Mouse (Mus musculus) gastrocnemius, postnatal 14 days (tissue): Measurements from ENCODE around the gene Per2. TPM values are rescaled to one million over a fixed set of nuclear protein-coding genes. Genes with fewer than 3 reads are reported as not detected.
A peak's percentile ranks its signal among the peaks of the same experiment; 100 is the strongest.

Experiments used
- DNase-seq: peaks from one replicate; pipeline ENCODE4 v3.0.0; 2021; ENCODE audit warnings: mixed read lengths
- intact Hi-C: fragments of 180-260 bp; cut with DNase I; formaldehyde crosslinking; loops from one replicate; pipeline ENCODE4 v1.15.1; 2025; ENCODE audit warnings: low total_unique reads
- total RNA-seq, 2 experiments: library from RNA; stranded (reverse); gene quantifications; 2 replicates each; pipeline ENCODE4 v1.2.3; 2021

Gene Per2
- total RNA-seq, 2 experiments from 2014 or later, result 2.9 to 9.2 TPM

DNA sequence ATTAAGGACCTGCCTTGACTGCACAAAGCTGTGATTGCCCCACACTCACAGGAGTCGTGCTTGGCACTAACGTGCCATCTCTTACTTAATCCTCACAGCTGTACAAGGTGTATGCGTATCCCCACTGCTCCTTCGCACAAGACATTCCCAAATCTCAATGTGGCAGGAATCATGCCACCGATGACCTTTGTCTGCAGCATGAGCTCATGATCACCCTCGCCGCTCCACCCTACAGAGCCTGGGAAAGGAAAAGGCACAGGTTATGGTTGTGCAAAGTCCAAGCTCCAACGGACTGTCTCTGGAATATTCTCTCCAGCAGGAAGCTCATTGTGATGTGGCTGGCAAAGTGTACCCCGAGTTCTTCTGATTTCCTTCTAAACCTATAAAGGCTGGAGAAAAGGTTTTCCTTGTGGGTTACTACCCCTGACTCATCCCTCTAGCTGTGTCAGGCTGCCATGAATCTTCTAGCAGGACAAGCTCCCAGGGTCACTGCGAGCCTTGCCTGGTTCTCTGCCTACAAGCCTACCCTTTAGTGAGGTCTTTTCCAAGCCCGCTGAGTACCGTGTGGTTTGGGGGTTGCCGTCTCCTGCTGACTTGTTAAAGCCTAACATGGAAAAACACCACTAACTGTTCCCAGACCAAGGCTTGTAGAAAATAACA is 4.3 kb upstream of the Per2 start:
- intact Hi-C loops, result no loop called here
- no peak for DNase-seq

DNA sequence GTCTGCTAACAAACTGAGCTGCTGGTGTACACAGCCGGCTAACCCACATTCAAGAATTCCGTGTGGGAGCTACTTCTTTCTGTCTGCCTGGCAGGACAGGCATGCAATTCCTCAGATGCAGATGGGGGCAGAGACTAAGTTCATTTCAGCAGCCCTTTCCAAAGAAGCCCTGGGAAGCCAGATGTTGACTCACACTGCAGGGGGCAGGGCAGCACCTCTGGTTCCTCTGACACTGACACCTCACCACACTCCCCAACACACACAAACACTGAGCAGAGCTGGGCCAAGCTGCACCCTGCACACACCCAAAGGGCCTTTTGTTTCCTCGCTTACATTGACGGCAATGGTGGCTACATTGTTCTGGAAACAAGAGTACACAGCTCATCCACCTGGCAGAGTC is 1.4 kb upstream of the Per2 start:
- no peak for DNase-seq
- intact Hi-C loops, result no loop called here

DNA sequence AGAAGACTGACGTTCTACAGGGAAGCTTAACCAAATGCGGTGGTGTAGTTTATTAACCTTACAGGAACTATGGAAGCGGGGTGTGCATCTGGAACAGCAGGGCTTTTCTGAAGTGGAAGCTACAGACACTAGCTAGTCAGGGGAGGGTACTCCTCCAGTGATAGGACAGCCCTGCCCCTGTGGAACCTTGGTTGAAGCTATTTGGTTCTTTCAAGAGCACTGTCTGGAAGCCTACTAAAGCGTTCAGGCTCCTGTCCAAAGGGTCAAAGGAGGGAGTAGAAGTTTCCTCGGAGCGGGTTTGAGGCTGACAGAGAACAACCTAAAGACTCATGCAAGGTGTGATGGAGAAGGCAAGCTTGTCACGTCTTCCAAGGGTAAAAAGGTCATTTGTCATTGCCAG is 945 bp upstream of the Per2 start:
- DNase-seq, result no peak
- intact Hi-C loops, result no loop called here

DNA sequence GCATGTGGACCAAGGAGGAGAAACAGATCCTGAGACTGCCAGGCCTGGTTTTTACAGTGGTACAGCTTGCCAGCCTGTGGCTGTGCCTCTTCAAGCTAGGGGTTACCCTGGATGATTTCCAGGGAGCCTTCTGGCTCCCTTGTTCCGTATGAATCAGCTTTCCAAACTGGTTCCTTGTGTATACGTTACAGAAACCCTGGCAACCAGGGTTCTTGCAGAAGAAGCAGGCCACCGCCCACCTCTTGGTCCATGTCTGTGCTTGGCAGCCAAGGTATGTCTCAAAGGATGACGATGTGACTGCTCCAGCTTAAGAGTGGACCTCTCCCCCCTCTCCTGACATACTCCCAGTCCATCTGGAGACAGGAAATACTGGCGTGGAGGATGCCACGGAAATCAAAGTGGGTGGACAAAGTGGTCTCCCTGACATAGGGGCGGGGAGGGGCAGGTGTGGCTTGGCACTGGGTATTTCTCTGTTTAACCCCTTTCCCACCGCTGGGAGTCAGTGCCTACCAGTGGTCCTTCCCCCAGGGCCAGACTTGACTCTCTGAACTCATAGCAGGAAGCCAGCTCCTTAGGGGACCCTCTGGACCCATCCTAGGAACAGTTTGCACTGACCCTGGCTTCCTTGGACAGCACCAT is 782 bp downstream of the Per2 start:
- intact Hi-C loops, result no loop called here
- no peak for DNase-seq

DNA sequence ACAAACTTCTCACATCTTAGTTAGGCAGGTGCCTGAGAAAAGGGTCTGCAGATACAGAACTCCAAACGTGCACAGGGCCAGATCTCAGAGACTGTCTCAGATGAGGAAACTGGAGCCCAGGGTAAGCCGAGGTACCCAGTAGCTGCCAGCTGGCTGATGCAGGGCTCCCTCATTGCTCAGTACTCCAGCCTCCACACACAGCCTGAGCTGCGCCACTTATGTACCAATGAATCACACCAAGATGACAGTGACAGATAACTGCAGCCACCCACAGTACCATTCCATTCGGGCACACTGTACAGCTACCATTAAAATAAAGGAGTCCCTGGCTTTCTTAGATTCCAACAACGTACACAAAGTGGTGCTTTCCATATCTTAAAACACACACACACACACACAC is 1.4 kb downstream of the Per2 start:
- DNase-seq, result no peak
- intact Hi-C loops, result no loop called here

DNA sequence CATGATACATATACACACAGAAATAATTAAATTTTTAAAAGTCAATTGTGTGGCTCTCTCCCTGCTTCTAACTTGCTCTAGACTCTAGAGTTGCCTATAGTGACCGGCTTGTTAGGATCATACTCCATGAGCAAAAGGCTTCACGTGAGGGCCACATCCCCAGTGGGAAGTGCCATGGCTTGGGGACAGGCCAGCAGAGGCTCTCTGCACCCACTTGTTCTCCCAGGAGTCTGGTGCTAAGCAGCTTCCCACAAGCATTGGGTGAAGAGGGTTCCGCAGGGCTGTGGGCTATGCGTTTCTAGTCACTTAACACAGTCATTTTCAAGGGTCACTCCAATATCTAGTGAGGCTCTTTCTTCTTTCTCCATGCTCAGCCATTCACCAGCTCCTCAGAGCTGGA is 2.0 kb downstream of the Per2 start:
- intact Hi-C loops, result no loop called here
- DNase-seq, result no peak

GRCm38 (mm10) chr1:91456301-91456801 is 2.8 kb downstream of the Per2 start:
- intact Hi-C loops, result no loop called here
- peak; percentile 57 for DNase-seq

DNA sequence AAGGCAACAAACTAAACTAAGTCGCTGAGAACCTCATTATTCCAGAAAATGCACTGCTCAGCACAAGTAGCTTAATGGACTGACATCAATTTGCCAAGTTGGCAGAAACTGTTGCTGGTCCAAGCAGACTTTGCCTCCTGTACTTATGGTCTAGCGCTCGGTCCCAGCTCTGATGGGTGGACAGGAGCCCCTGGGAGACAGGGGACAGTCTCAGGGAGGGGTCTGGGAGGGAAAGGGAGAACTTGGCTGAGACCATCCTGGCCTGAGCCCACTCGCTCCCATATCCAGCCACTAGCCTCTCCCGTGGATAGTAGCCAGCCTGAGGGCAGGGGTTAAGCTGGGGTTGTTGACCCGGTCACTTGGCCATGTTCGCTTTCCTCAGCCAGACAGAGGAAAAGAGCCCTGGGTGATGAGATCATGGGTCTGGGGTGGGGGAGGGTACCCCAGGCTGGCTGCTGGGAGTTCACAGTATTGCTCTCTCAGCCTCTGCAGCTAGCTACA is 3.4 kb downstream of the Per2 start:
- intact Hi-C loops, result no loop called here
- DNase-seq, result peak; percentile 64

DNA sequence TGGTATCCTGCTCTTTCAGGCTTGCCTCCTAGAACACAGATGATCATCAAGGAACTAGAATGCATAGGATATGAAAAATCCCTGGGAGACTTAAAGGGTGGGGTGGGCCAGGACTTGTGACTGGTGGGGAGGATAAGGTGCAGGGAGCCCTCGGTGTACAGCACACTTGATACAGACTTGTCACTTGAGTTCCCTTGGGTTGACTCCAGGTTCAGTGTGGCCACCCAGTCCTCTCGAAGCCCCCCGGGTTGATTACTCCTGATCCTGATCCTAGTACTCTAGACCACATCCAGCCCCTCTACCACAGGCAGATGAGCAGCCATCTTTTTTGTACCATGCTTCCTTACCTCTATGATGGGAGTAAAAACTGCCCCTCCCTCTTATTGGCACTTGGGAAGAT is 4.2 kb downstream of the Per2 start:
- intact Hi-C loops, result no loop called here
- no peak for DNase-seq

GRCm38 (mm10) chr1:91454366-91454765 is 4.8 kb downstream of the Per2 start:
- no peak for DNase-seq
- intact Hi-C loops, result no loop called here

DNA sequence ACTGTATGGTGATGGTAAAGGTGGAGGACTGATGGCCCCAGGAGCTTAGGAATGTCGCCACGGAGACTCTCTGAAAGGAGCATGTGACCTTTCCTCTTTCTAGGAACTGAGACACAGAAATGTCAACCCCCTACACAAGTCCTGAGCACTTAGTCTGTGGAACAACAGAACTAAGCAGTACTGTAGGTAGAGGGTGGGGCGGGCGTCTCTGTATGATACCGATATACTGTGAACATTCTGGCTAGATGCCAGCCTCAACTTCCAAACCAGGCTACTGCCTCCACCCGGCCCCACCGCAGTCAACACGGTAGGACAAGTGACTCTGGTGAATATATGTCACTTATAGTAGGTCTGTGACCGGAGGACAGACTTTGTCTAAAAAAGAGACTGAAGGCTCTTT is 5.2 kb downstream of the Per2 start:
- intact Hi-C loops, result no loop called here
- no peak for DNase-seq

DNA sequence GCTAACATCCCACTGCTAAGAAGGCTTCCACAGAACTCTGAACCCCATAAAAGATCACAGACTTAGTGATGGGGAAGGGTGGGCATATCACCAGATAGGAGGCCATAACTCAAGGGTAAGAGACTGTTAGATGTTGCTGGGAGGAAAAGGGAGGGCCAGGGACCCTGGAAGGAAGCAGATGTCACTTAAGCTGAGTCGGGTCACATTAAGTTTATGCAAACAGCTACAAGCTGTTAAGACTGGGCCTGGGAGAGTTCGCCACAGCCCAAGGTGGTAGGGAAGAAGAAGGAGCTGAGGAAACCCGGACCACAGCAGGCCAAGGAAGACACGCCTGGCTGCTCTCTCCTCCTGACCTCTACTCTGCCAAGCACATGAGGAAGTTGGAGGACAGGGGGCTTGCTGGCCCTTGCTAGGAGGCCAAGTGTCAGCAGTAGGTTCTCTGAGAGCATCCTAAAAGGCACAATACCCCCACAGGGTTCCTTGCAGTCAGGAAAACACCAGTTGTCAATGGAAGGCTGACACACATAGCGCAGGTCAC is 7.5 kb downstream of the Per2 start:
- no peak for DNase-seq
- intact Hi-C loops, result no loop called here

DNA sequence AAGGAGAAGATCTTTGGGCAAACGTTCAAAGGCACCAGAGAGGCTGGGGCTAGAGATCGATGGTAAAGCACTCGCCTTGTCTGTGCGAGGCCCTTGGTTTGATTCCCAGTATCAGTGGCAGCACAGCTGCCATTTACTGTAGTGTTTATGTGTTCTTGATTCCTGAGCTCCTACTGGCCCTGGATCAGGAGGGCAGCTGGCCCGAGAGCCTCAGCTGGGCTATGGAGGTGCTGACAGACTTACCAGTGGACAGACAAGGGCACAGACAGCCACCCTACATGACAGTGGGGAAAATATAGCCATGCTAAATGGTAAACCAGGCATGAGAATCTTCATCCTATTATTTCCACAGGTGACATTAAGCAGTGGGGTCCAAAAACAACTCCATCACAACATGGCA is 8.3 kb downstream of the Per2 start:
- intact Hi-C loops, result no loop called here
- peak; percentile 63 for DNase-seq

DNA sequence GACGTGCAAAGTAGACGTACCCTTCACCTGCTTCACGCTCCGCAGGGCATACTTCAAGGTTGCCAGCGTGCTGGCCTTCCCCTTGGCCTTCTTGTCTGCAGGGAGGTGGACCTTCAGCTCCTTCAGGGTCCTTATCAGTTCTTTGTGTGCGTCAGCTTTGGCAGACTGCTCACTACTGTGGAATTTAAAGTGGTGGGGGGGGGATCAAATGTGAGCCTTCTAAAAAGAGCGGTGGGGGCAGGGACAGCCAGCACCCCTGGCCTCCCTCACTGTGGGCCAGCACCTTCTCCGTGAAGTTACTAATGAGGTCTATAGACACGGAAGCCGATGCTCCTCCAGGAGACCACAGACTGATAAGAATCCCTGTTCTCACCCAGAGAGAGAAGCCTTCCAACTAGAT is 10.4 kb downstream of the Per2 start:
- intact Hi-C loops, result no loop called here
- no peak for DNase-seq

DNA sequence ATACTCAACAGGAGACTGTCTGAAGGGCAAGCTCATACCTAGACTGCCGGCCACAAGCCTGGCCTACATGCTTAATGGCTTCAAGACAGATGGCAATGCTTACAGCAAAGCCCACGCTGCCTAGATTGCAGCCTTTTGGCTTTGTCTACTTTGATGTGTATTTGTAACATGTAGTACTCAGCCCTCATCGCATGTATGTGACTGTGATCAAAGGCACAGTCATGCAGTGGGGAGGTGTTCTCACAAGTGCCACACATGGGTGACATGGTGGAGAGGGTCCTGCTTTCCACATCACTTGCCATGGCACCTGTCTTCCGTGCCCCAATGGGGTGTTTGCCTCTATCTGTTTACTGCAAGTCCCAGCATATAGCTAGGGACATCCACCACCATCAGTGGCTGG is 12.6 kb downstream of the Per2 start:
- intact Hi-C loops, result no loop called here
- no peak for DNase-seq

- intact Hi-C loops, result no loop called here
- peak; percentile 58 for DNase-seq
These were observed 13.1 kb downstream of the Per2 start for GRCm38 (mm10) chr1:91446060-91446459.

DNA sequence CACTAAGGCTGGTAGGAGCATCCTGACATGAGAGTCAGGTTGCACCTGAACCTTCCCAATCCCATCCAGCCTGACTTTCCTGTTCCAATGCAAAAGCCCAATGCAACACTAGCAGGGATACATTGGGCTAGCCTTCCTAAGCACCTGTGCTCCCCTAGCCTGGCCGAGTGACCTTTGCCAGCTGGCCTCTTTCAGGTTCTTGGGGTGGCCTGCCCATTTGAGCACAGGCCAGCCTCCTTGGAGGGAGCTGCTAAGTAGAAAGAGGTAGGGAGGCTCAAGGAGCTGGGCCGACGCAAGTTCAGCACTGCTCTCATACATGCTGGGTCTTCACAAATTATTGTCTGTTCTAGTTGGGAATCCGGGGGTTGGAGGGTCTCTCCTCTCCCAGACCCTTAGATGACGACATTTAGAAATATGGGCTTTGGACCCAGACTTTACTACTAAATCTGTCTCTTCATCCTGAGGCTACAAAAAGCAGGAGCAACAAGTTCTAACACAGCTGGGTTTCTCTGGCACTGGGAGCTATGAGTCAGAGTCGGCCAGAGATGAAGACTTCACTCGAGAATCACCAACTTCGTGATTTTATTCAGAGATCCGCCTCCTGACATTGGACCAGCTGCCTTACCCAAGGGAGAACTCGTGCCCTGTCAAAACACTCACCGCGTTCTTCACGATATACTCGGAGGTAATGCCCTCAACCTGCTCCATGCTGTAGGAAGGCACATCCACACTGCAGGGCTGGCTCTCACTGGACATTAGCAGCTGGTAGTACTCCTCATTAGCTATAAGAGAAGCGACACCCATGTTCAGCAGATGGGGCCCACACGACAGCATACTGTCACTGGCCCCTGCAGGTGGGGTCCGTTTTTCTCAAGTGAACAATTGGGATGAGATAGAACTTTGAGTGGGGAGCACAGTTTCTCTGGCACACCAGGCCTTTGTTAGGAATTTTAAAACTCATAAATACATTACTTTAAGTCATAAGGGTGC is 14.0 kb downstream of the Per2 start:
- intact Hi-C loops, result no loop called here
- DNase-seq, result no peak

DNA sequence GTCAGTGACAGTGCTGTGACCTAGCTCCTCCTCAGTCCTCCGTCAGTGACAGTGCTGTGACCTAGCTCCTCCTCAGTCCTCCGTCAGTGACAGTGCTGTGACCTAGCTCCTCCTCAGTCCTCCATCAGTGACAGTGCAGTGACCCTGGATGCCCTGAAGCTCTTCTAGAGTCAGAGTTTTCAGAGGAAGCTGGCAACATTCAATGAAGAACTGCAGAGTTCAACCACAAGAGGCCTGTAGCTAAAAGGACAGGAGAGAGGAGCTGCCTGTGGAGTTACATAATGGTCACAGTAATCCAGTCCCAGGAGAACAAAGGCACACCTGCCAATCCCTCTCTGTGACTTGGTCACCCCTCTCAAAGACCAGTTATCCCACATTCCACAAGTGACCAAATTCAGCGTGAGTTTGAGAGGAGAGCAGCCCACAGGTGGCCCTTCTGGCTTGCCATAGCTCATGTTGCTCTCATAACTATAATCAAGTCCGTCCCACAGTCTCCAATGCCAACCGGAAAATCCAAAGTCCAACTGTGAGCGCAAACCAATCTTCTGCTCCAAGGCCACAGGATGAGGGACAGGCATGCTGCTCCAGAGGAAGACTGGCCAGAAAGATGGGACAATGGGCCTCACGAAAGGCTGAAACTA is 16.7 kb downstream of the Per2 start:
- intact Hi-C loops, result no loop called here
- no peak for DNase-seq

- intact Hi-C loops, result no loop called here
- no peak for DNase-seq
These were observed 17.3 kb downstream of the Per2 start for GRCm38 (mm10) chr1:91441855-91442254.
